Mouse (Mus musculus): Measurements from ENCODE around the gene Fbxo40.

- TF ChIP-seq CTCF (IDR thresholded peaks at IDR 0.05; ENCODE audit: insufficient read depth, low read length): no peak
- TF ChIP-seq POLR2A (IDR thresholded peaks at IDR 0.05; ENCODE audit: borderline replicate concordance, extremely low read depth, low read depth, low read length): no peak
Observed at GRCm38 (mm10) chr16:36985636-36986042, 4.6 kb downstream of the Fbxo40 start.
